Mouse (Mus musculus) CD4-positive naive resting alpha-beta T cell, adult 76 days (primary cell): ENCODE results near the gene Dcdc2a. TPM values are rescaled to one million over a fixed set of nuclear protein-coding genes. Genes with fewer than 3 reads are reported as not detected.

Experiments used
- total RNA-seq: library from RNA; stranded (reverse); gene quantifications from one replicate; pipeline ENCODE4 v1.2.4, GENCODE M21; 2023

Gene Dcdc2a
- not detected for total RNA-seq

GRCm38 (mm10) chr13:25055873-25056667 is at the start of gene Dcdc2a:
TSS of gene Dcdc2a (plus strand) at chr13:25056004.

DNA sequence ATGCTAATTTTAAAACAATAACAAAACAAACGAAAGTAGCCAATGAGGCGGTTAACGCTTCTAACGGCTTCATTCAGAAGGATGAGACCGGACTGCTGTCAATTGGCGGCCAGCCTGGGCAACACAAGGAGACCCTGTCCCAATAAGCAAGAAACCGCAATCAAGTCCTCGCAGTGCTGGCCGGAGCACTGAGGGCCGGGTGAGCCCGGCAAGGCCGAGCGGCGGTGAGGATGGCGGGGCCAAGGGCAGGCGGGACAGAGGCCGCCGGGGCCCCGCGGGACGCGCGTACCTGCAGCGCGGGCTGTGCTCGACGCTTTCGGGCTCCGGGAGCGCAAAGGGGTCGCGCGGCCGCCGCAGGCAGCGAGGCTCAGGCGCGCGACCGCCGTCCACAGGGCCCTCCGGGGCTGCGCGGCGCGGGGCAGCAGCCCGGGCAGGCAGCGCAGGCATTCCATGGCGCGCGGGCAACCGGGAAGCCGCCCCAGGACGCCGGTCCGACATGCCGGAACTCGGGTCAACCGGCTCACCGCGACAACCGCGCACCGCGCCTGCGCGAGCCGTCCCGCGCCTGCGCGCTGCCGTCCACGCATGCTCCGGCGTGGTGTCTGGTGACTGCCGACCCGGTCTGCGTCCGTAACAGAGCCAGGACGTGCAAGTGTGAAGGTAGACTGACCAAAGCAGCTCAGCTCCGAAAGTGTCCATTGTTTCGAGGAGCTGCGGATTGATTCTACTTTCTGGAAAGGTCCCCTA is 35.8 kb upstream of the Dcdc2a start, which contains the start of gene Mrs2:
Gene Mrs2 (minus strand): TSS at position 587 of the 747 bp plus-strand sequence.

Other genes starting within 250 kb of the Dcdc2a start
- 25.9 TPM for gene Acot13, start 224.5 kb upstream of the Dcdc2a start, total RNA-seq
- 94.8 TPM for gene Tdp2, start 224.3 kb upstream of the Dcdc2a start, total RNA-seq
- gene D130043K22Rik, start 210.9 kb upstream of the Dcdc2a start, total RNA-seq = not detected
- gene Aldh5a1, start 118.3 kb upstream of the Dcdc2a start, total RNA-seq = 2.1 TPM
- not detected for gene Gpld1, start 112.9 kb upstream of the Dcdc2a start, total RNA-seq
- gene Mrs2, start 35.6 kb upstream of the Dcdc2a start, total RNA-seq = 41.3 TPM
- gene Nrsn1, start 214.5 kb downstream of the Dcdc2a start, total RNA-seq = not detected